Mouse (Mus musculus) C2C12 (cell line): Measurements from ENCODE around the gene Abl2.

Experiments used
- CEBPB ChIP-seq: IDR thresholded peaks from one replicate; pipeline ENCODE4 v1.6.1; 2011; ENCODE audit warnings: low read depth, mild to moderate bottlenecking, control low read depth, moderate library complexity
- CTCF ChIP-seq: IDR thresholded peaks from one replicate; pipeline ENCODE4 v1.5.1; 2011; ENCODE audit not compliant: control insufficient read depth, insufficient read depth, insufficient read length
- MAX ChIP-seq: IDR thresholded peaks from one replicate; pipeline ENCODE4 v1.6.1; 2011; ENCODE audit warnings: mild to moderate bottlenecking, control low read depth
- MYOG ChIP-seq: IDR thresholded peaks from one replicate; pipeline ENCODE4 v1.6.1; 2011; ENCODE audit not compliant: control insufficient read depth, insufficient read length; ENCODE audit errors: extremely low read depth

DNA sequence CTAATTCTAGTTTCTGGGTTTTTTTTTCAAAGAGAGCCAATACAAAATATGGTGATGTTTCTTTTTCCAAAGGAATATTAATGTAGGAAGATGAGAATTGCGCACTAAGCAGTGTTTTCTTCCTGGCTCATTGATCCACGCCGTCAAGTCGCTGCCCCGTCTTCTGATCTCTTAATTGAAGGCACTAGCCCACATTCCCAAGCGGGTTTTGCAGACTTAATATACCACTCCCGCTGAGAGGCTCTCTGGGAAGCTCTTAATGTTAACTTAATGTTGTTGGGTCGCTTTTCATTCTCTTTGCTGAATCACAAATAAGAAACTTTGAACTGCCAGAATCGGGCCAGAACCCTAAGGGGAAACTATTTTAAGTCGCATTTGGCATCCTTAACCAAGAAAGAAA is 85.5 kb downstream of the Abl2 start:
- TF ChIP-seq MAX (no peak), MYOG (no peak), CTCF (no peak), CEBPB (no peak)
